Mouse (Mus musculus) forebrain, embryonic 12.5 days (tissue): Measurements from ENCODE around the gene Mvb12a. TPM values are rescaled to one million over a fixed set of nuclear protein-coding genes. Genes with fewer than 3 reads are reported as not detected.

Source experiments
- ATAC-seq: fragments of 200-750 bp; cut with Nextera tagmentation; 2 replicates; pipeline ENCODE4 v1.8.0; 2017; ENCODE audit warnings: moderate TSS enrichment; ENCODE audit not compliant: low FRiP score
- H3K27ac ChIP-seq: fragments of 300-500 bp; sonication (generic); 2 replicates; pipeline ENCODE4 v1.5.1; 2016; ENCODE audit warnings: mild to moderate bottlenecking
- H3K27me3 ChIP-seq: fragments of 300-500 bp; sonication (generic); 2 replicates; pipeline ENCODE4 v1.6.1; 2016; ENCODE audit warnings: mild to moderate bottlenecking
- H3K36me3 ChIP-seq: fragments of 300-500 bp; sonication (generic); replicated peaks from 2 replicates; pipeline ENCODE4 v1.6.1; 2016; ENCODE audit warnings: mild to moderate bottlenecking
- H3K4me1 ChIP-seq: fragments of 300-500 bp; sonication (generic); 2 replicates; pipeline ENCODE4 v1.6.1; 2016
- H3K4me2 ChIP-seq: fragments of 300-500 bp; sonication (generic); 2 replicates; pipeline ENCODE4 v1.6.1; 2016; ENCODE audit warnings: mild to moderate bottlenecking, moderate library complexity
- H3K4me3 ChIP-seq: fragments of 300-500 bp; sonication (generic); replicated peaks from 2 replicates; pipeline ENCODE4 v1.5.1; 2016; ENCODE audit warnings: mild to moderate bottlenecking
- H3K9ac ChIP-seq: fragments of 300-500 bp; sonication (generic); 2 replicates; pipeline ENCODE4 v1.6.1; 2016; ENCODE audit warnings: mild to moderate bottlenecking
- H3K9me3 ChIP-seq: fragments of 300-500 bp; sonication (generic); 2 replicates; pipeline ENCODE4 v1.6.1; 2016
- WGBS: fragments of 180-500 bp; shearing (Covaris S2); methylation state at CpG from one replicate; pipeline ENCODE4 v1.1.7; 2016; 5-methylcytosine and 5-hydroxymethylcytosine counted together
- polyA plus RNA-seq: library from polyadenylated mRNA; unstranded; fragments of >200 nt; fragmentation: Nextera tagmentation; extraction: Ambion mirVana; gene quantifications from 2 replicates; pipeline ENCODE4 v1.2.1, GENCODE M21; 2016

The Mvb12a gene
- polyA plus RNA-seq, 1 experiment from 2014 or later, result 48.1 TPM

DNA sequence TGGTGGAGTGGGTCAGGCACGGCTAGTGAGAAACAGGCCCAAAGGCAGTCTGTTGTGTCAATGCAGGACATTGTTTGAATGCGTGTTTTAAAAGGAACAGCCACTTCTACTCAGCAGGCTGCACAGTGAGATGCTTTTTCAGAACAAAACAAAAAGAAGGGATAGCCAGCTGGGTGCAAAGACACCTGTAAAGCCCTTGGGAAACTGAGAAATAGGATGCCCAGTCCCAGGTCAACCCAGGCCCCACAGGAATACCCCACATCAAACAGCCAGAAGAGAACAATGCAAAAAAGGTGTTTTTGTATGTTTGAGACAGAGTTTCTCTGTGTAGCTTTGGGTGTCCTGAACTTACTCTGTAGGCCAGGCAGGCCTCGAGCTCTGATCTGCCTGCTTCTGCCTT is 46.0 kb downstream of the Mvb12a start:
- 75% methylated on average over 3 of the region's 3 CpGs for WGBS
- no peak for ATAC-seq

GRCm38 (mm10) chr8:71591017-71591416 is 48.3 kb downstream of the Mvb12a start:
- Histone ChIP-seq H3K27ac (no peak overlapping the region), H3K27me3 (0 out of 2 replicates have a peak, but pooled peaks cover 6% of the 10 kb centered on the region), H3K4me3 (peak overlapping the region; percentile 90), H3K36me3 (peaks cover 12% of the 10 kb centered on the region), H3K4me1 (peaks cover 24% of the 10 kb centered on the region), H3K9ac (peak overlapping the region; percentile 93), H3K4me2 (peak overlapping the region; percentile 93), H3K9me3 (no peaks in the 10 kb centered on the region)
- 35% methylated on average over 5 of the region's 5 CpGs for WGBS
- no peak for ATAC-seq

More for the DNA sequence above, 46.0 kb downstream of the Mvb12a start:
- Histone ChIP-seq H3K9ac (no peak overlapping the region), H3K4me3 (no peak overlapping the region), H3K4me1 (peaks cover 20% of the 10 kb centered on the region), H3K27ac (no peak overlapping the region), H3K9me3 (no peaks in the 10 kb centered on the region), H3K36me3 (peaks cover 33% of the 10 kb centered on the region), H3K27me3 (0 out of 2 replicates have a peak, but pooled peaks cover 6% of the 10 kb centered on the region), H3K4me2 (no peak overlapping the region)

GRCm38 (mm10) chr8:71591471-71592373 is 49.0 kb downstream of the Mvb12a start, which contains the start of gene Pgls:
TSS of gene Pgls (plus strand) at chr8:71592176.
- Histone ChIP-seq H3K27ac (peak within 1 kb of the TSS; percentile 98), H3K9ac (peak within 1 kb of the TSS; percentile 93), H3K4me2 (peak within 1 kb of the TSS; percentile 93), H3K27me3 (0 out of 2 replicates have a peak, but pooled peaks cover 6% of the 10 kb centered on the region), H3K36me3 (peaks cover 8% of the 10 kb centered on the region; the same call in 1 of the 2 replicates), H3K4me1 (peaks cover 28% of the 10 kb centered on the region), H3K9me3 (no peaks in the 10 kb centered on the region), H3K4me3 (peak within 1 kb of the TSS; percentile 90)
- WGBS, result under 1% methylated on average over 71 of the region's 71 CpGs
- peak; percentile 89 for ATAC-seq

DNA sequence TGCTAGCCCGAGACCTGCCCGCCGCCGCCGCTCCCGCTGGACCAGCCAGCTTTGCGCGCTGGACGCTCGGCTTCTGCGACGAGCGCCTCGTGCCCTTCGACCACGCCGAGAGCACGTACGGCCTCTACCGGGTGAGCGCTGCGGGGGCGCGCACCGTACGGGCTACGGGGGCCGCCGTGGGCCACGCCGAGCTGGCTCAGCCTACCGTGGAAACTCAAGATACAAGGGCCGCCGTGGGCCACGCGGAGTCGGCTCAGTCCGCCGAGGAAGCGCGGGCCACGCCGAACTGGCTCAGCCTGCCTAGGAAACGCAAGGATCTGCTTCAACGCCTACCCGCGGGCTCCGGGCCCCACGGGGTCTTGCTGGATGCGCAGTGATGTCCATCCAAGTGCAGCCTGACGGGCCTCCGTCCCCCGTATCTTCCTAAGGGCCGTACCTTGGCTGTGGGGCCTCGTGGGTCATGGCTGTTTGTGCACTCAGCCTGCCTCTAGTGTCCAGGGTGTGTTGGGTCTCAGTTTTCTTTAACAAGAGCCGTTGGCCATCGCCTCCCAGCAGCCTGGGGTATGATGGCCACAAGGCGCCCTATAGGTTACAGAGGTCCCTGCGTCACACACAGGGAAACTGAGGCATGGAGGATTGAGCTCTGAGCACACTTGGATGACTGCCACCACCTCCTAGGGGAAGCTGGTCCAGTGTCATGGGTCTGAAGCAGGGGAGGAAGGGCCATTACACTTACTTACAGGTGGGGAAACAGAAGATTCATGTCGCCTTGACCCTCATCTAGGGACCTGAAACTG is 49.9 kb downstream of the Mvb12a start:
- peak; percentile 77 for ATAC-seq
- Histone ChIP-seq H3K9ac (peak overlapping the region; percentile 93), H3K4me3 (peak overlapping the region; percentile 90), H3K36me3 (no peaks in the 10 kb centered on the region; the same call in 1 of the 2 replicates), H3K27me3 (0 out of 2 replicates have a peak, but pooled peaks cover 6% of the 10 kb centered on the region), H3K4me2 (peak overlapping the region; percentile 93), H3K4me1 (peaks cover 28% of the 10 kb centered on the region), H3K27ac (peak overlapping the region; percentile 98), H3K9me3 (no peaks in the 10 kb centered on the region)
- WGBS, result 5% methylated on average over 60 of the region's 60 CpGs

DNA sequence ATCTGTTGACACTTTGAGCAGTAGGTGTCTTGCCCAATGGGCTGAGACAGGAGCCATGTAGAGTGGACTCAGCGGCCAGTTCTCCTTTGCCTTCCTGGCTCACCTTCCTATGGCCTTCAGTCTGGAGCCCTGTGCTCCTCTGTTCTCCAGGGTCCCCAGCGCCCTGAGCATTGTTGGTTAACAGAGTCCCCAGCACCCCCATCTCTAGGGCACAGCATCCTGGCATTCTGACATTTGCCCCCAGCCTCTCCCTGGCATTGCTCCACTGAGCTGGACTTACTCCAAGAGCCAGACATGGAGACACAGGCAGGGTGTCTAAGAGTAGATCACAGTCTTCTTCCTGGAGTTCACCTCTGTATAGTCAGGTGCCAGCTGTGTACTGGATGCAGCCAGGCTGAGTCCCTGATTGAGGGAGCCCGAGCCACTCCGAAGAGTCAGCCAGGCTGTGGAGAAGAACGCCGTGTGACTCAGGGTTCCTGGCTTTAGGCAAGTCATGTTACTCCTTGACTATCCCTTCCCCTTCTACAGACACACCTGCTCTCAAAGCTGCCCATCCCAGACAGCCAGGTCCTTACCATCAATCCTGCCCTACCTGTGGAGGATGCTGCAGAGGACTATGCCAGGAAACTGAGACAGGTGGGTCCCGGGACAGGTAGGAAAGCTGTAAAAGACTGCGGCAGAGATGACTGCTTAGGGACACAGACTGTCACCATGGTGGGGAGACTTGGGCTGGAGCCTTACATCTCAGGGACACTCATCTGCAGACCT is 51.0 kb downstream of the Mvb12a start:
- H3K36me3 ChIP-seq, result no peaks in the 10 kb centered on the region; the same call in 1 of the 2 replicates
- H3K4me1 ChIP-seq, result peaks cover 28% of the 10 kb centered on the region
- H3K9ac ChIP-seq, result no peak overlapping the region
- H3K4me3 ChIP-seq, result no peak overlapping the region
- H3K27ac ChIP-seq, result no peak overlapping the region
- 0 out of 2 replicates have a peak, but pooled peaks cover 6% of the 10 kb centered on the region for H3K27me3 ChIP-seq
- 0 out of 2 replicates have a peak overlapping the region, but pooled peaks have one; percentile 93 for H3K4me2 ChIP-seq
- WGBS, result 94% methylated on average over 8 of the region's 8 CpGs
- no peaks in the 10 kb centered on the region for H3K9me3 ChIP-seq
- no peak for ATAC-seq

- H3K27ac ChIP-seq, result no peak overlapping the region
- H3K9ac ChIP-seq, result no peak overlapping the region
- no peak for ATAC-seq
- H3K4me2 ChIP-seq, result no peak overlapping the region
- H3K27me3 ChIP-seq, result 0 out of 2 replicates have a peak, but pooled peaks cover 10% of the 10 kb centered on the region
- no peak overlapping the region for H3K4me3 ChIP-seq
- no peaks in the 10 kb centered on the region for H3K9me3 ChIP-seq
- WGBS, result 94% methylated on average over 4 of the region's 4 CpGs
- H3K4me1 ChIP-seq, result peaks cover 28% of the 10 kb centered on the region
- H3K36me3 ChIP-seq, result peaks cover 3% of the 10 kb centered on the region
Observed at GRCm38 (mm10) chr8:71594324-71594722, 51.6 kb downstream of the Mvb12a start.

- ATAC-seq, result peak; percentile 30
- no peak overlapping the region for H3K4me2 ChIP-seq
- peaks cover 3% of the 10 kb centered on the region for H3K36me3 ChIP-seq
- H3K4me3 ChIP-seq, result no peak overlapping the region; the same call in 1 of the 2 replicates
- 8% methylated on average over 27 of the region's 27 CpGs for WGBS
- peaks cover 26% of the 10 kb centered on the region for H3K4me1 ChIP-seq
- H3K9me3 ChIP-seq, result no peaks in the 10 kb centered on the region
- no peak overlapping the region for H3K9ac ChIP-seq
- peaks cover 14% of the 10 kb centered on the region for H3K27me3 ChIP-seq
- H3K27ac ChIP-seq, result no peak overlapping the region
Observed at GRCm38 (mm10) chr8:71595862-71596261, 53.1 kb downstream of the Mvb12a start.

- Histone ChIP-seq H3K27ac (0 out of 2 replicates have a peak overlapping the region, but pooled peaks have one; percentile 36), H3K36me3 (peaks cover 3% of the 10 kb centered on the region), H3K4me2 (no peak overlapping the region), H3K9me3 (no peaks in the 10 kb centered on the region), H3K27me3 (peaks cover 18% of the 10 kb centered on the region), H3K4me1 (peaks cover 21% of the 10 kb centered on the region), H3K4me3 (no peak overlapping the region; the same call in 1 of the 2 replicates), H3K9ac (no peak overlapping the region)
- ATAC-seq, result no peak
- 61% methylated on average over 6 of the region's 6 CpGs for WGBS
Observed at GRCm38 (mm10) chr8:71596384-71596783, 53.7 kb downstream of the Mvb12a start.

DNA sequence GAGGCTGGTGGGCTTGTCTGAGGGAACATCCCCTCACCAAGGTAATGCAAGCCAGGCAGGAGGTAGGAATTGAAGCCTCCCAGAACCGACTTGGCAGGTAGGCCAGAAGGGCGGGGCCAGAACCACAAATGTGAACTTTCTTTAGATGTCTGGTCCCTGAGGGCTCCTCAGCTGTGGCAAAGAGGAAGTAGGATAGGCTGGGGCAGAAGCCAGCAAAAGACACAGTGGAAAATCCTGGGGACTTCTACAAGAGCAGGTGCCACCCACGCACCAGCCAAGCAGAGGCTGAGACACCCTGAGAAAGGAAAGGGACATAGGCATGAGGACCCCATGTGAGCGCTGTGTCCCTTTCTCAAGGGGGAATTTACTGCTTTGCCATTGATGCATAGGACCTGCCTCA is 54.1 kb downstream of the Mvb12a start:
- ATAC-seq, result no peak
- Histone ChIP-seq H3K4me1 (peaks cover 19% of the 10 kb centered on the region), H3K9me3 (no peaks in the 10 kb centered on the region), H3K4me2 (no peak overlapping the region), H3K27me3 (peaks cover 22% of the 10 kb centered on the region), H3K9ac (no peak overlapping the region), H3K4me3 (no peak overlapping the region), H3K27ac (no peak overlapping the region), H3K36me3 (peaks cover 3% of the 10 kb centered on the region)
- 84% methylated on average over 4 of the region's 4 CpGs for WGBS

GRCm38 (mm10) chr8:71597451-71597850 is 54.7 kb downstream of the Mvb12a start, which contains the start of gene Fam129c:
TSS of gene Fam129c (plus strand) at chr8:71597648.
- Histone ChIP-seq H3K4me1 (peaks cover 22% of the 10 kb centered on the region), H3K36me3 (peaks cover 3% of the 10 kb centered on the region), H3K27me3 (peaks cover 28% of the 10 kb centered on the region), H3K27ac (0 out of 2 replicates have a peak within 1 kb of the TSS, but pooled peaks have one; percentile 36), H3K9me3 (no peaks in the 10 kb centered on the region), H3K9ac (no peak within 1 kb of the TSS), H3K4me2 (no peak within 1 kb of the TSS), H3K4me3 (no peak within 1 kb of the TSS)
- WGBS, result 88% methylated on average over 3 of the region's 3 CpGs
- ATAC-seq, result no peak
